Mouse (Mus musculus): ENCODE results near the gene Tpbgl. TPM values are rescaled to one million over a fixed set of nuclear protein-coding genes. Genes with fewer than 3 reads are reported as not detected.

Tpbgl gene
- total and polyA plus RNA-seq, 2 experiments from 2014 or later = 0.86 to 2.1 TPM

DNA sequence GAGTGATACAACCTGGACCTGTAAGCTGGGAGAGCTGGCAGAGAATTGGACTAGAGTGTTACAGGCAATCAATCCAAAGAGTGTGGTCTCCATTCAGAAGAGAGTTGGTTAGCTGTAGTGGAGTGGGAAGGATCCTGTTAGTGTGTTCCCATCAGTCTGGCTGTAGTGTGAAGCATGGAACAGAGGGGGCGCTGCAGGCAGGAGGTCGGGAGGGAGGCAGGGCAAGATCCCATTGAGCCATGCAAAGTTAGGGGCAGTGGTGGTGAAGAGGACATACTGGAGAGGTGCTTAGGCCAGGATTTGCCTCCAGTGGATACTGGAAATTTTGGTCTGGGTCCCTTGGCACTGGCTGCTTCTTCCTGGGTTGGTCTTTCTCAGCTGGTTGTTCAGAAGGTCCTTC is 8.6 kb downstream of the Tpbgl start:
- H3K4me2 ChIP-seq (ENCODE audit: low read depth) = no peak overlapping the region
- H3K4me3 ChIP-seq (ENCODE audit: low read depth, low read length) = no peak overlapping the region
- H3K27ac ChIP-seq (ENCODE audit: low read depth, low read length) = no peak overlapping the region
- TF ChIP-seq CTCF (IDR thresholded peaks at IDR 0.05; ENCODE audit: low read depth) = 0 out of 2 replicates have a peak, but pooled peaks have one; percentile 27
- H3K27me3 ChIP-seq (ENCODE audit: insufficient read depth, low read length) = 0 out of 2 replicates have a peak, but pooled peaks cover 1% of the 10 kb centered on the region
- H3K36me3 ChIP-seq (ENCODE audit: insufficient read depth) = no peaks in the 10 kb centered on the region
- H3K9ac ChIP-seq = no peak overlapping the region
- no peak for DNase-seq
- no peaks in the 10 kb centered on the region for H3K9me3 ChIP-seq (ENCODE audit: low read length)
- 88% methylated on average over 2 of the region's 2 CpGs for WGBS
- ATAC-seq = no peak
- H3K4me1 ChIP-seq (ENCODE audit: insufficient read depth) = no peaks in the 10 kb centered on the region

DNA sequence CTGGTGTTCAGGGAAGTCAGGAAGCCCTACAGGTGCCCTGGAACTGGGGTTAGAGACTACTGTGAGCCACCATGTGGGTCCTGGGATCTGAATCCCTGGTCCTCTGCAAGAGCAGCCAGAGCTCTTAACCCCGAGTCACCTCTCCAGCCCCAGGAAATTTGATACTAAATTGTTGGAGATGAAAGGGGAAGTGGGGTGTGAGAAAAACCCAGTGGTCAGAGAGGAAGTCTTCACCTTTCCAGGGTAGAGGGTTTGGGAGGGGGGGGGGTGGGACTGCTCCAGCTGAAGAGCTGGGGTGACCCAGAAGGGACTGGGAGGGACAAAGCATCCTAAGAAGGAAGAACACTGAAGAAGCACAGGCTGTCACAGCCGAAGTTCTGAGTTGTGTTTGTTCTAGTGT is 19.3 kb downstream of the Tpbgl start:
- Histone ChIP-seq H3K27me3 (ENCODE audit: insufficient read depth, low read length) (no peaks in the 10 kb centered on the region), H3K9me3 (ENCODE audit: low read length) (no peaks in the 10 kb centered on the region), H3K4me1 (ENCODE audit: insufficient read depth) (no peaks in the 10 kb centered on the region), H3K27ac (ENCODE audit: low read depth, low read length) (no peak overlapping the region), H3K36me3 (ENCODE audit: insufficient read depth) (peaks cover 15% of the 10 kb centered on the region), H3K4me2 (ENCODE audit: low read depth) (no peak overlapping the region), H3K9ac (no peak overlapping the region), H3K4me3 (ENCODE audit: low read depth, low read length) (no peak overlapping the region)
- TF ChIP-seq CTCF (IDR thresholded peaks at IDR 0.05; ENCODE audit: low read depth) = no peak
- WGBS = 70% methylated on average over 2 of the region's 2 CpGs
- ATAC-seq (no peak), DNase-seq (no peak)

DNA sequence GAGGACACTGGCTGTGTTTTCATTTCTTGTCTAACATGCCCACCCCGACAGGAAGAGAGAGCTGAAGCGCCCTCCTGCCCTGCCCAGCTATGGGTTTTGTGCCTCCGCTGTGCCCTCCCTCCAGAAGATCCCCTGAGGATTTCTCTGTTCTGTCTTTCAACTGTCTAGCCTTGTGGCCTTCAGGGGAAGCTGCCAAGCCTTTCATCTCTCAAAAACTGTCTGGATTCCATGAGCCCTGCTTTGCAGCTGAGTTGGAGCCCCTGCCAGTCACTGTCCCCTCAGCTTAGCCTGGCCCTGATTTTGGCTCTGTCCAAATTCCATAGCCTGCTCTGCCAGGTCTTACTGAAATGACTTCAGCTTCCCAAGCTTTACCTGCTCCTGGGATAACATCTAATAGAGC is 20.1 kb downstream of the Tpbgl start:
- no peak for ATAC-seq
- Histone ChIP-seq H3K4me2 (ENCODE audit: low read depth) (no peak overlapping the region), H3K9me3 (ENCODE audit: low read length) (no peaks in the 10 kb centered on the region), H3K36me3 (ENCODE audit: insufficient read depth) (peaks cover 23% of the 10 kb centered on the region), H3K4me3 (ENCODE audit: low read depth, low read length) (no peak overlapping the region), H3K4me1 (ENCODE audit: insufficient read depth) (no peaks in the 10 kb centered on the region), H3K27ac (ENCODE audit: low read depth, low read length) (no peak overlapping the region), H3K27me3 (ENCODE audit: insufficient read depth, low read length) (no peaks in the 10 kb centered on the region), H3K9ac (no peak overlapping the region)
- WGBS = 45% methylated on average over 3 of the region's 3 CpGs
- no peak for DNase-seq
- no peak for TF ChIP-seq CTCF (IDR thresholded peaks at IDR 0.05; ENCODE audit: low read depth)

DNA sequence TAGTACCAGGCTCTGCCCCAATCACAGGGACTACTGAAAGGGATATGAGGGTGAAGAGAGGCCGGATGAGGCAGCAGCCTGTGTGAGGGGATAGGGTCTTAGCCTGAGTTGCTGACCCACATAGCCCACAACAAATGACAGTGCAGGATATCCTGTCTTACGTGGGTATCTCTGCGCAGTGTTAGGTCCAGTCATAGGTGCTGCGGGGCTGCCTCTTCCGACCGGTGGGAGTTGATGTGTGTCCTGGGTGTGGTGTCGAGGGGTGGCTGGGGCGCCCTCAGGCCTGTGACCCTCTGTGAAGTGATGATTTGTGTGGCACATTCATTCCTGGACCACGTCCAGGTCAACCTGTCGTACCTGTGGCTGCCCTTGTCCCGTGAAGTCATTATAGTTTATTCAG is 20.6 kb downstream of the Tpbgl start:
- Histone ChIP-seq H3K27me3 (ENCODE audit: insufficient read depth, low read length) (no peaks in the 10 kb centered on the region), H3K27ac (ENCODE audit: low read depth, low read length) (no peak overlapping the region), H3K9me3 (ENCODE audit: low read length) (no peaks in the 10 kb centered on the region), H3K36me3 (ENCODE audit: insufficient read depth) (peaks cover 28% of the 10 kb centered on the region), H3K4me2 (ENCODE audit: low read depth) (no peak overlapping the region), H3K4me1 (ENCODE audit: insufficient read depth) (no peaks in the 10 kb centered on the region), H3K4me3 (ENCODE audit: low read depth, low read length) (no peak overlapping the region), H3K9ac (no peak overlapping the region)
- DNase-seq (no peak), ATAC-seq (no peak)
- no peak for TF ChIP-seq CTCF (IDR thresholded peaks at IDR 0.05; ENCODE audit: low read depth)
- 82% methylated on average over 11 of the region's 11 CpGs for WGBS

DNA sequence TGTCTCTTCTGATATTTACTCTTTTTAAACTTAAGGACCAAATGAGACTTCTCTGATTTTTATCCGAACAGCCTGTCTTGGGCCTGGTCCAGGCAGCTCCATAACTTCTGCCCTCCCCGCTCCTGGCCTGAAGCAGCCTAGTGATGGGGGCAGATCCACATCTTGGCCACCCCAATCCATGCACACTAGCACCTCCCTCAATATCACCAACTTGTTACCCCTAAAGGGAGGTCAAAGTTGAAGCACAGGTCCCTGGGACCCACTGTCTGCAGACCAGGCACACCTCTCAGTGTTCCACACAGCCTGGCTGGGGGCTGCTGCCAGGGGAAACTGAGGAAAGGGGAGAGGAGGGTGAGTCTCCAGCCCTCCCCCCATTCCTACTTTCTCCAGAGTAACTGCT is 21.8 kb downstream of the Tpbgl start:
- no peak overlapping the region for H3K4me3 ChIP-seq (ENCODE audit: low read depth, low read length)
- no peak overlapping the region for H3K27ac ChIP-seq (ENCODE audit: low read depth, low read length)
- no peaks in the 10 kb centered on the region for H3K4me1 ChIP-seq (ENCODE audit: insufficient read depth)
- peaks cover 39% of the 10 kb centered on the region for H3K36me3 ChIP-seq (ENCODE audit: insufficient read depth)
- TF ChIP-seq CTCF (IDR thresholded peaks at IDR 0.05; ENCODE audit: low read depth) = no peak
- DNase-seq (no peak), ATAC-seq (no peak)
- no peaks in the 10 kb centered on the region for H3K9me3 ChIP-seq (ENCODE audit: low read length)
- no peak overlapping the region for H3K9ac ChIP-seq
- WGBS = 93% methylated on average over 2 of the region's 2 CpGs
- H3K27me3 ChIP-seq (ENCODE audit: insufficient read depth, low read length) = no peaks in the 10 kb centered on the region
- no peak overlapping the region for H3K4me2 ChIP-seq (ENCODE audit: low read depth)

DNA sequence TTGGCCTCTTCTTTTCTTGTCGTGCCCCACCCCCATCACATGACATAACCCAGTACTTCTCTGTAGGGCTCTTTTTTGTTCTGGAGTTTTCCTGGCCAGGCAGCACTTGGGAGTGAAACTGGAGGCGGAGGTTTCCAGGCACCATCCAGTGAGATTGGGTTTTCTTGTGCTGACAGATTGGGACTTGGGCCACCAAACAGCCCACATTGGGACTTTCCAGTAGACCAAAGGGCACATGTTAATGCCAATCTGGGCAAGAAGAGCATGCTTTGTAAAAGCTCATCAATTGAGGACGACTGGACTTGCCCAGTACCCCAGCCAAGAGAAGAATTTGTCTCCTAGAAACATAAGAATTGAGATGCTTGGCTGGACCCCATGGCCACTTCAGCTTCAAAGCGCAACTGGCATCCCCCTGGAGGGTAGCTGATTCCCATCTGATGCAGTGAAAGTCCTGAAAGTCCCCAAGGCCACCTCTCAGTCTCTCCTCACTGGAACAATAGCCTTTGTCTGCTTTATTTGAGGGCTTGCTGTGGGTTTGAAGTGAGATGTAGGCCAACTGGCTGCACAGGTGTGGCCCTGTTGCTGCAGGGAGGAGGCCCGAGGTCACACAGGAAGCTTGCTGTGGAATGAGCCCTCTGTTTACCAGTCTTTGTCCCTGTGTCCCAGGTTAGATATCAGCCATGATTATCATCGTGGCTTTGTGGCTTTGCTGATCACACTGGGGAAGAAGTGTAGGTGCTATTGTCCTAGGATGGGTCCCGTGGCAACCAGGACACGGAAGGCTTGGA is 22.8 kb downstream of the Tpbgl start:
- Histone ChIP-seq H3K4me3 (ENCODE audit: low read depth, low read length) (no peak overlapping the region), H3K9ac (no peak overlapping the region), H3K27me3 (ENCODE audit: insufficient read depth, low read length) (no peaks in the 10 kb centered on the region), H3K9me3 (ENCODE audit: low read length) (no peaks in the 10 kb centered on the region), H3K4me2 (ENCODE audit: low read depth) (no peak overlapping the region), H3K4me1 (ENCODE audit: insufficient read depth) (no peaks in the 10 kb centered on the region), H3K36me3 (ENCODE audit: insufficient read depth) (peaks cover 48% of the 10 kb centered on the region), H3K27ac (ENCODE audit: low read depth, low read length) (no peak overlapping the region)
- ATAC-seq (peak; percentile 45), DNase-seq (peak; percentile 21)
- 79% methylated on average over 8 of the region's 8 CpGs for WGBS
- no peak for TF ChIP-seq CTCF (IDR thresholded peaks at IDR 0.05; ENCODE audit: low read depth)

DNA sequence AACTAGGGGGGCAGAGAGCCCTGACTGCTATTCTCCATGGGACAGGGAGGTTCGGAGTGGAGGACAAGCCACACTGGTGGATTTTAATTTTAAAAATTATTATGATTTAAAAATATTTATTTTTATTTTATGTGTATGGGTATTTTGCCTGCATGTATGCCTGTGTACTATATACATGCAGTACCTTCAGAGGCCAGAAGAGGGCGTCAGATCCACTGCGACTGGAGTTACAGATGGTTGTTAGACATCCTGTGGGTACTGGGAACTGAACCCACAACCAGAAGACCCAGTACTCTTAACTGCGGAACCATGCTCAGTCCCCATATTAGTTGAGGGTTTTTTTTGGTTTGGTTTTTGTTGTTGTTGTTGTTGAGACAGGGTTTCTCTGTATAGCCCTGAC is 28.2 kb downstream of the Tpbgl start:
- no peak overlapping the region for H3K4me3 ChIP-seq (ENCODE audit: low read depth, low read length)
- DNase-seq (no peak), ATAC-seq (no peak)
- H3K27me3 ChIP-seq (ENCODE audit: insufficient read depth, low read length) = no peaks in the 10 kb centered on the region
- H3K36me3 ChIP-seq (ENCODE audit: insufficient read depth) = peaks cover 92% of the 10 kb centered on the region
- H3K9ac ChIP-seq = no peak overlapping the region
- H3K4me2 ChIP-seq (ENCODE audit: low read depth) = no peak overlapping the region
- no peaks in the 10 kb centered on the region for H3K9me3 ChIP-seq (ENCODE audit: low read length)
- TF ChIP-seq CTCF (IDR thresholded peaks at IDR 0.05; ENCODE audit: low read depth) = peak; percentile 43
- no peaks in the 10 kb centered on the region for H3K4me1 ChIP-seq (ENCODE audit: insufficient read depth)
- H3K27ac ChIP-seq (ENCODE audit: low read depth, low read length) = no peak overlapping the region
- 77% methylated on average over 4 of the region's 4 CpGs for WGBS

Data from forebrain, postnatal 0 days (tissue).